Mouse (Mus musculus): ENCODE results near the gene Mblac2.

Mblac2 gene

GRCm38 (mm10) chr13:81740898-81741297 is 29.8 kb downstream of the Mblac2 start:
- DNase-seq = no peak

DNA sequence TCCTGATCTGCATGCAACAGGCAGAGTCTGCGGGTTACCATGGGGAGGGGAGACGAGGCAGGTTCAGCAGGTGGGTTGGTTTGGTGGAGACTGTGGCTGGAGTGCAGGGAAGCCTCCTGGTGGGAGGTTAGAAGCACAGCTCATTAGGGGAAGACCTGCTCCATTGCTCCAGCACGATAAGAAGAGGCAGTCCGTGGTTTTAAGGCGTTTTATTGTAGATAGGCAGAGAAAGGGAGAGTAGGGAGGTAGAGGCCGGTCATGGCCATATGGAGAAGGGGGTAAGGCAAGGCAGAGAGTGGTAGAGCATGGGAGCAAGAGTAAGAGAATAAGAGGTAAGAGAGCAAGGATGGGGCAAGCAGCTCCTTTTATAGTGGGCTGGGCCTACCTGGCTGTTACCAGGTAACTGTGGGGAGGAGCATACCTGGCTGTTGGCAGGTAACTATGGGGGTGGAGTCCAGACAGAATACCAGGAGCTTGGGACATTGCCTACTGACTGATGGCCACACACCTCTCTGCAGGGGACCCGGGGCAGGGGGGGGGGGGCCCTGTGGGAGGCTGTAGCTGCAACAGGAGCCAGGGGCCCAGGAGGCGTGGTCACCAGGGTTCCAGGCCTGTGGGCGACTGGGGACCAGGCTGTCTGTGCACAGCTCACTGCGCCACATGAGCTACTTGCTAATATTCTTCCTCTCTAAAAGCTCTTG is 32.4 kb downstream of the Mblac2 start:
- DNase-seq = no peak

DNA sequence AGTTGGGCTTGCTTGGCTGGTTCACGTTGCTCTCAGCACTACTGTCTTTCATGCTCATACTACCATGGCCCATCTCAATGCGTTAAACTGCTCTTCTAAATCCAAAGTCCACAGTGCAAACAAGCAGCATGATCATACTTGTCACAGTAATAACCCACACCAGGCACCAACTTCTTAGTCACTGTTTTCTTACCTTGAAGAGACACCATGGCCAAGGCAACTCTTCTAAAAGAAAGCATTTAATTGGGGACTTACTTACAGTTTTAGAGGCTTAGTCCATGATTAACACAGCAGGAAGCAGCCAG is 32.9 kb downstream of the Mblac2 start:
- no peak for DNase-seq

DNA sequence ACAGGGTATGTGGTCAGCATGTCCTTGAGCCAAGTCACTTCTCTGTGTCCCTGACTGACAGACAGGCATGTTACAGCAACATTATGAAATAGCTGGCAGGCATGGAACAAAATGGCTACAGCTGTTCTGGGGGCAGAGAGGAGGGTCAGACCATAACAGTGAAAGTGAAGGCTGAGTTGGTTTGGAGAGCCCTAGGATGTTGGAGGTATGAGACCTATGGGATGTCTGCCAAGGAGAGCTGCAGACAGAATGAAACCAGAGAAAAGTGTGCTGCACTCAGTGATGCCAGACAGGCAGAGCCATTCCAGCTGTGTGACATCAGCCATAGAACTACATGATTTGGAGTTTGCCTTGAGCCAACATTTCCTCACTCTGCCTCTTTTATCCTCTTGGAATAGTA is 43.7 kb downstream of the Mblac2 start:
- peak; percentile 90 for DNase-seq

DNA sequence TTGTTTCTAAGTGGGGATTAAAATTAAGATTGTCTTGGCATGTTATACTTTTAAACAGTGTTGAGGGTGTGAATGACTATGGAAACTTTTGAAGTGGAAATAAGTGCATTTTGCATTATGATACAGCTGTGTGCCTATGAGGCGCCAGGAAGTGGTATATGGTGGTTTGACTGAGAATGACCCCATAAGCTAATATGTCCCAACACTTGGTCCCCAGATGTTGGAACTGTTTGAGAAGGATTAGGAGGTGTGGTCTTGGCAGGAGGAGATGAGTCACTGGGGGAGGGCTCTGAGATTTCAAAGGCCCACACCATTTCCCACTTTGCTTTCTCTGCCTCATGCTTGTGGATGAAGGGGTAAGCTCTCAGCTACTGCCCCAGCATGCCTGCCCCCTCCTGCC is 44.2 kb downstream of the Mblac2 start:
- no peak for DNase-seq

- DNase-seq = peak; percentile 89
Measured at GRCm38 (mm10) chr13:81757058-81757660, 46.0 kb downstream of the Mblac2 start.

GRCm38 (mm10) chr13:81760379-81760778 is 49.2 kb downstream of the Mblac2 start:
- no peak for DNase-seq

DNA sequence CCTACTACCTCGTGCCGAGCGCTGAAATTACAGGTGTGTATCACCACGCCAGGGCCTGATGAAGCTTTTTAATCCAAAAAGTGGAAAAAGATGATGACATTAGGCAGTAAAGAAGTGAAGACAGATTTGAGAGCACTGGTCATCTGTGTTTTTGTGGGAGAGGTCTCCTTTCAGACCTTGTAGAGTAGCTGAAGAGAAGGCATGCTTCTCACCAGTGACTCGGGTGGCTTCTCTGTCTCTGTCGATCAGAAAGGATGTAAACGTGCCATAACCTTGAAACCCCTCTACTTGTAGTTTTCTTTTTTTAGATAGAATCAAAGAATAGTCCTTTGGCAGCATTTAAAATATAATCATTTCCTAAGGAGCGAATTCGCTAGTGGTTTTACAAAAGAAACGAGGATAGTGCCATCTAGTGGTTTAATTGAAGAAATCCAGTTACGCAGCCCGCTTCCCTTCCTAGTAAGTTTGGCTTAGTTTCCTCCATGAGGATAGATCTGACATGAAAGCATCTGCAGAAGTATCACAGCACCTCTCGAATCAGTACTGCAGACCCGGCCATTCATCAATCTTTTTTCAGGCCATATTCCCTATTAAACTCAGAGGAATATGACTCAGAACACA is 50.5 kb downstream of the Mblac2 start:
- peak; percentile 71 for DNase-seq

DNA sequence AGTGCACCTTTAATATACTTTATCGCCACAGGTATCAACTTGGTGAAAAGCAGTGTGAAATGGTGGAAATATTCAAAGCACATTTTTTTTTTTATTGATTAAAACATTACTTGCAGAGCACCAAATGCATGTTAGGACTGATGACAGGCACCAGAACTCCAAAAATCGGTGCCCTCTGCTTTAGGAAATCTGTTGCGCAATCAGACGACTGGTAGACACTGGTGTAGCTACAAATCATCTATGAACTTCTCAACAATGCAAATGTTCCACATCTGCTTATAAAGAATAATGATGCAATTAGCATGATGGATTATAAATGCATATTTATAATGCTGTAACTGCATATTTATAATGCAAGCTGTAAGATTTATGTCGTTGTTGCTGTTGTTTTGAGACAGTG is 53.0 kb downstream of the Mblac2 start:
- no peak for DNase-seq

DNA sequence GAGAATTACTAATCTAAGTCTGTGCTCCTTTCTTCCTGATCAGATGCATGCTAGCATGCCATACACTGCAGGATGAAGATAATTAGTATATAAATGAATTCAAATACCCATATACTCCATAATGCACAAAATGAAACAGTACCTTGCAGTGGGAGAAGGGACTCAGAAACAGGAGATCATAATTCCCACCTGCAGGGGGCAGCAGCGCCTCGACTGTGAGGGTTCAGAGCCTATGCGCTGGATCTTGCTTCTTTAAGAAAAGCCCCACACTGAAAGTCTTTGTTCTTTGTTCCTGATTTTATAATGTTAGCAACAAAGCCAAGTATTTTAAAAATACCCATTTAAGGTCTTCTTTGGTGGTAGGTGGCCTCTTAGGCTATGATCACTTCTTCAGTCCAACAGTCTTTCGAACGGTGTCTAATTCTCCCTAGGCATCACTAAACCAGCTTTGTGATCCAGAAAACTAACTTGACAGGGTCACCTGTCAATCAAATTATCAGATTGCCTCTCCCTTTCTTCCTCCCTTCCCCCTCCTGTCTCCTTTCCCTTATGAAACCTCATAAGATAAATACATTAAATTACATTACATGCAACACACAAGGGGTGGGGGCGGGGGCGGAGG is 56.0 kb downstream of the Mblac2 start:
- DNase-seq = peak; percentile 84

- no peak for DNase-seq
Measured at GRCm38 (mm10) chr13:81776217-81776616, 65.1 kb downstream of the Mblac2 start.

DNA sequence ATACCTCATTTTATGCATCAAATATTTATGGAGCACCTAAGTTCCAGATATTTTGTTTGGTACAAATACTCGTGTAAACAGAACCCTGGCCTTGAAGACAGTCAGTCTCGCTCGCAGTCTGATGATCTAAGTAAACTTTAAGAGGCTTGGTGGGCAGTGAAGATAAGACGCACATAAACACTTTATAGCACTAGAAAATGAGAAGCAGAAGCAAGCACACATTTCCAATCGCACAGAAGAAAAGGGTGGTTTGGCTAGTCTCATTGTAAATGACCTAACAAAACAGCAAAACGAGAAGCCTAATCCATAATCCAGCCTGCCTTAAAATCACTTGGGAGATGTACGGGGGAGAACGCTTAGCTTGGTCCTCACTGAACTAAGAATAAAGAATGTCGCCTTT is 71.3 kb downstream of the Mblac2 start:
- DNase-seq = no peak

DNA sequence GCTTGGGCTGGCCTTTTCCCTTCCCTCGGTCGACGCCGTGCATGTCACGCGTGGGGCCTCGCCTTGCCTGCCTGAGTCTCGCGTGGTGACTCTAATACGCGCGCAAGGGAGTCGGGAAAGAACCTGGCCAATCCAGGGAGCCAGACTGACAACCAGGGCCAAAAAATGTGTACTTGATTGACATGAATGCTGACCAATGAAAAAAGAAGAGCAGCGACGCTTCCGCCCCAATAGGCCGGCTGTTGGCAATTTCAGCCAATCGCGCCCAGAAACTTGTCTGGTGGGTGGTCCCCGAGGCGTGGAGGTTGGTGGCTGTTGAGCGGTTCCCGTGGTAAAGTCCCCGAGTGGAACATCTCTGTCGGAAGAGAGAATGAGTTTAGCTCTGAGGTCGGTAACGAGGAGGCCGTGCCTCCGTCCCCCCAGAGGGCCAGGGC is 71.8 kb downstream of the Mblac2 start, which contains the start of gene Cetn3:
Cetn3 (plus strand) TSS at position 107 of the 434 bp plus-strand sequence.
- peak; percentile 100 for DNase-seq

DNA sequence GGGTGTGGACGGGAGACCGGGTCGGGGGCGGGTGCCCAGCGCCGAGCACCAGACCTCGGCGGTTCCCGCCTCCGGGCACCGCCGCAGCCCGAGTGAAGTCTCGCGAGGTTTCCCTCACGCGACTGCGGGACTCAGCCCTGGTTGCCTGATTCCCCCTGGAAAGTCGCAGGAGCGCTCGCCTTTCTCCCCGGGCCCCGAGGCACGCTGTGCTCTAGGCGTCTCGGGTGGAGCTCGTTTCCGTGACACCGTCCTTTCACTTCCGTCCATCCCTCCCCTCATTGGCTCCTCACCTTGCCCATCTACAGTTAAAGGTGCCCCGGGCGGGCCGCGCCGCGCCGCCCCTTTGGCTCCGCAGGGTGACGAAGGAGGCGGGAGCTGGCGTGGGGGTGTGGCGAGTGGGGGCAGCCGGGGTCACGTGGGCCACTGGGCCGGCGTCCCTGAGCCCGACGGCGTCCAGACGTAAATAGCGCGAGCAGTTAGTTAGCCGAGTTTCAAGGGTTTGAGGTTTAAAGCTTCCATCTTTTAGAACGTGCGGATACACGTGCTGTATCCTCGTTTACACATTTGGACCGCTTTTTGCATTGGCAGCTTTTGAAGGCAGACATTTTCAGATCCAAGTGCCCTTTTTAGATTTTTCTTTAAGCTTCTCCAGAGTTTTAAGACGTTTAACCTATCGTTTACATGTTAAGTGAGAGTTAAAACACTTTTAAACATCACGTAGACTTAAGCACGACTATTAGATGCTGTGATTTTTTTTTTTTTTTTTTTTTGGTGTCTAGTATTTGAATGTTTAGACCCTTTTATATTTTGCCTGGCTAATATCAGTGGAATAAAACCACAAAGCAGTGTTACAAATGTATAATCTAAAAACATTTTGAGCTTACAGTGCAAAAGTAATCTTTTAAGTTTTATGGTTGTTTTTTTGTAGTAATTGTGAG is 72.5 kb downstream of the Mblac2 start:
- DNase-seq = peak; percentile 100

DNA sequence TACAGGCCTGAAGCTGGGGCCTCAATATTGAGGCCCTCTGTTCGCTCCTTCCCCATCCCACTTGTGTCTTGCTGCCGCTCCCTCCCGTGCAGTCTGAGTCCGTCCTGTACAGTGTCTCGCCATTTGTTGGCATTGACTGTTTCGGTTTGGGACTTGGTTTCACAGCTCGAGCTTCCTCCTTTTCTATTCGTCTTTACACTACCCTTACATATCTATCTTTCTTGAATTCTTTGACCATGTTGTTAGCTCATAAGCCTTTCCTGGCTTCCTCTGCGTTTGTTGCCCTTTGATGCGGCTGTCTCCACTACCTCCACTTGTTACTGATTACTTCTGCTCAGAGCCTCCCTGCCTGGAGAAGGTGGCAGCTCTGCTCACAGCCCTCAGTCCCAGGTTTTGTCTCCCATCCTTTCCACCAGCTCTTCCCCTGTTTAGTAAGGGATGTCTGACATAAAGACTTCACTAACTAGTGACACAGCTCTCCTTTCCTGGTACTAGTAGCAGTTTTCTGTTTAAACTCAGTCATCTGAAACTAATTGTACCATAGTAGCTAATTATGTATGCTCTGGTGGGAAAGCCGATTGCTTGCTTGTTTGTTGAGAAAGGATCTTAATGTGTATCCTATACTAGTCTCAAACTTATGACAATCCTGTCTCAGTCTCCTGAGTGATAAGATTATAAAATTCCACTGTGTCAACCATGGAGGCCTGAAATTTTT is 74.8 kb downstream of the Mblac2 start:
- DNase-seq = no peak

DNA sequence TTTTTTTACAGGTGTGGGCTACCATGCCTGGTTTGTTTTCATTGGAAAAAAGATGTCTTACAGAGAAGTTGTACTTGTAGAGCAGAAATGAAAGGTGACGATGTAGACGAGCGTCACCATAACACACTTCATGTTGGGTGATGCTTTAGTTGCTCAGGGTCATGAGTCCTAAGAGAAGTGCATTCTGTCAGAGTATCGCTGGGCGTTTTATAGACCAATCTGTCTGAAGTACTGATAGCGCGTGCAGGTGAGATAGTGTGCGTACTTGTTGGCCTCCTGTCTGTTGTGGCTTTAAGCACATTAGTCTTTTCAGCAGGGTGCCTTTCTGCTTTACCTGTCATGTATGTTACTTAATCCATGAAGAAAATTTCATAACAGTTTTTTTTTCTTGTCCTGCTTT is 79.0 kb downstream of the Mblac2 start:
- DNase-seq = no peak

GRCm38 (mm10) chr13:81791861-81792260 is 80.7 kb downstream of the Mblac2 start:
- no peak for DNase-seq

GRCm38 (mm10) chr13:81793850-81794249 is 82.7 kb downstream of the Mblac2 start:
- no peak for DNase-seq

DNA sequence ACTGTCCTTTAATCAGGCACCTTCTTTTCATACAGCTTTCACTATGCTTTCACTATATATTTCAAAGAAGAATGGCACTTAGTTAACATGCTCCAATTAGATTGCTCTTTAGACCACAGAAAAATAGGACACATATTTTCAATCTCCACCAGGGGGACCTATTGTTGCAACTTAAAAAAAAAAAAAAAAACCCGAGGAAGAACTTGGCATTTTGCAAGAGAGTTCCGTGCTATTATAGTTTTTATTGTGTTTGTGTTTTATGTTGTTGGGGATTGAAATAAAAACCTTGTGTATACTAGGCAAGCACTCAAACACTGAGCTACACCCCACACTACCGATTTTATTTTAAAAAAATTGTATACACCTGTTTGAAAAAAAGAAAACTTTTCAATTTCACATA is 90.0 kb downstream of the Mblac2 start:
- DNase-seq = no peak
